Mouse (Mus musculus): ENCODE measurements around the gene Plekha7.

Gene Plekha7

DNA sequence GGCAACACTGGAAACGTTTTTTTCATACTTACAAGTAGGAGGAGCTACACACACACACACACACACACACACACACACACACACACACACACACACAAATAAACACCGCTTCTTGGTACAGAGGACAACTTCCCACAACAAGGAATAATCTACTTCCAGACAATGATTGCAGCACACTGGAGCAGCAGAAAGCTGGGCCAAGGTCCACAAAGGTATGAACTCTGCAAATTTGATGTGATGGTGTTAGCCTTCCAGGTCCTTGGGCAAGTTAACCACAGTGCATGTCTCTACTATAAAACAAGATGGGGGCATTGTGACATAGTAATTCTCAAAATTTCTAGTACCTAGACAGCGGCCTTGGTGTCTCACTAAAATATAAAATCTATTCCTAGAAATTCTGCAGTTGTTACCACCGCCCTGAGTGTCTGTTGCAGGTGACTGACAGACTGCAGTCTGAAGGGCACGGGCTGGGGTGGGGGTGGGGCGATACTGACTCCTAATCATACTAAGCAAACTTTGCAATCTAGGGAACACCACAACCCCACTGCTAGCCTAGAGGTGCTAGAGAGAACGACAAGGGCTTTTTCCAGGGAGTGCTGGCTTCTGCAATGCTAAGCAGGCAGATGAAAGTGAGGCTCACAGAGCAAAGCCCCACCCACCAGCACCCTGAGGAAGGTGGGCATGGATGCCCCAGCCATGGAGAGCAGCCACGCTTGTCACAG, 85.7 kb downstream of the Plekha7 start:
- DNase-seq (ENCODE audit: low read depth), result no peak

DNA sequence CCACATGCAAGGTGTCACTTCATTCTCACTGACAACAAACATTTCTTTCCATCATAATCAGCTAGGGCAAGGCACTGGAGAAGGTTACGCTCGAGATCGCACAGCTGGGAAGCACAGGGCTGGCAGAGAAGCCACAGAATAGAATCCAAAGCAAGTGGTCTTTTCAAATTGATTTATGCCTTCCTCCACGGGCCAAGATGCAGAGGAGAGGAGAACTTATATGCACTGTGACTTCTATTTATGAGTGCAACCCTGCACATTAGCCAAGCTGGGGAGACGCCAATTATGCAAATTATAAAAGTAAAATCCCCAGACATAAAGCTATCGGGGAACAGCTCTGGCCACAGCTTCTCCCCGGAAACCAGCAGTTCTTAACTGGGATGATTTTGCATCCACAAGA, 86.3 kb downstream of the Plekha7 start:
- no peak for DNase-seq (ENCODE audit: low read depth)

DNA sequence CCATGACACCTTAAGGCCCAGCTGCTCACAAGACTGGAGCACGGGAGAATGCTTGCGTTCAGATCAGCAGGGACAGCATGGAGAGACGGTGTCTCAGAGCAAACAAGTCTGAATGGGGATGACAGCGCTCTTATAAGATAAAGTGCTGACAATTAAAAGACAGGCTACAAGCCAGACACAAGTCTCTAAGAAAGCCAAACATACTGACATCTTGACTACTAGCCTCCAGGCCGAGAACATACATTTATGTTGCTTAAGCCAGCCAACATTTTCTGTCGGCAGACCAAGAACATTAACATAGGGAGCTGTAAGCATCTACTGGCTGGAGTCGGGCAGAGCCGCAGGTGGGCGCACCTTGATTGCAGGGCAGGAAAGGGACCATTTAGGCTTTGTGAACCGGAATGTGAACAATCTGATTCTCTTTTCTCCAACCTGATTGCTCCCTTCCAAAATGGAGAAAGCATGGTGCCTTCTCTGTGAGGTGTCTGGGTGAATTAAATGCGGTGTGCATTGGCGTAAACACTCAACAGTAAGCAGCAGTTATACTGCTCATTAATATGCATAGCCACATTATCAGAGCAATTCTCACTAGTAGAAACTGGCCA, 88.0 kb downstream of the Plekha7 start:
- no peak for DNase-seq (ENCODE audit: low read depth)

DNA sequence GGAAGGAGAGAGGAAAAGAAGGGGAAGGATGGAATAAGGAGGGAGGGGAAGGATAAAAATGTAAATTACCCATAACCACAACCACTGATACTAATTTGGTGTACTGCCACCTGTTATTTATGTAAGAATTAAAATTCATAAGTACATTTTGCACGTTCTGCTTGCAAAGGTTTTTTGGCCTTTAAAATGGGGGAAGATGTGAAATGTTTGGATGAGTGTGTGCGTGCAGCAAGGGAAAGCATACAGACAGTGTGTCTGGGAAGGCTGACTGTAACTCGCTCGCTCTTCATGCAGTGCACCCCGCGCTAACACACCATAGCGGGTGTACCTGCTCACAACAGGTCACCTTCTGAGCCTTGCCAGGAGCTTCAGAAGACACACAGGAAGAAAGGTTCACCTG, 90.4 kb downstream of the Plekha7 start:
- DNase-seq (ENCODE audit: low read depth), result no peak

DNA sequence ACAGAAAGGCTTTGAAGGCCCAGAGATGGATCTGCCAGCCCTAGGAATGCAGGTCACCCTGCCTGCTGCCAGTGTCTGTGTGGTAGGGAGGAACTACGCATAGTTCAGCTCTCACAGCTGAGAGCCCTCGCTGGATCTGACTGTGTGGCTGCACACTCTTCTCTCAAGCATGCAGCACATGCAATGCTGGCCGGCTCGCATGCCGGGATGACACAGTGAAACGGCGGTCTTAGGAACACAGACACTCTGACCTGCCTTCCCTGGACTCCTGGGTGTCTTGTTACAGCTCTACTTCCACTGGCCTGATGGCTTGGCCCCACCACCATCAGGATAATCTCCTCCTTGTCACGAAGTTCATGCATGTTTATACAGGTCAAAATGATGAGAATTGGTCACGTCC, 96.3 kb downstream of the Plekha7 start:
- no peak for DNase-seq (ENCODE audit: low read depth)

DNA sequence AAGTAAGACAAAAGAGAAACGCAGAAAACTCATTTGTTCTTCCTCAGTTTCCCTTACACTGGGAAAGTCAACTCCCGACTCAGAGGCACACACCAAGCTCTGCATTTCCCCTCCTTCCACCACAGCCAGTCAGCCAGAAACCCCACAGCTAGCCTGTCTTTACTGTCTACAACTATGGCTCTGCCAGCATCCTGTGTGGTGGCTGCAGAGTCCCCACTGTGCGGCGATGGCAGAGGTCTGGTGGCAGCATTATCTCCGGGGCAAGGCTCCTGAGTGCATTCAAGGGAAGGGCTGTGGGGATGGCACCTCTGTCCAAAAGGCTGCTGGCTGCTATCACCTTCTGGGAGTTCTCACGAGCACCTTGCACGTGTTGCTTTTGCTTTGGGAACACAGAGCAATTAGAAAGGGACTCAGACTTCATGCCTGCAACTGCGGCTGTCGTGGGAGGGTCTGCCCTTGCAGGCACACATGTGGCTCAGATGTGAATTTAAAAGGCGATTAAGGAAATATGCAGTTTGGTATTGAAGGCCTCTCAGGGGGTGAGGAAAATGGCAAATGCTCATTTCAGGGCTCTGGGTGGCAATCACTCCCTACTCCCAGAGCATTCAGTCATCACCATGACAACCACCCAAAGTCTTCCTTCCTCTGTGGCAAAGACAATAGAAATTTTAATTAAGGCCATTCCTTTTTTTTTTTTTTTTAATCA, 98.1 kb downstream of the Plekha7 start:
- DNase-seq (ENCODE audit: low read depth), result no peak

DNA sequence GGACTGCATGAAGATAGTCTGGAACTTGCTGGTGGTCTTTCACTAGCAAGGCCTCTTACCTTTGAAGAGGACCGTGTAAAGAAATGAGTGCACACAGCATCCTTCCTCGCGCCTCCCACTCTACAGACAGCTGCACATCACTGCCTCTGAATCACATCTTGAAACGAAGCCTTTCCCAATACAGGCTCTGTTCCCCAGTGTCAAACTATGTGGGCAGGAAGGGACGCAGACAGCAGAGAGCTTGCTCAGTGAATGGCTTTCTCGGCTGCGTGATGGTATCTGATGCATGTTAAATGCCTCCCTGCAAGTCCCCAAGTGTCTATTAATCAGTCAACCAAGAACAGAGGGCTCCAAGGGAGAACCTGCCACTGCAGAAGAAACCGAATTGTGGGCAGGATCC, 99.3 kb downstream of the Plekha7 start:
- DNase-seq (ENCODE audit: low read depth), result no peak

DNA sequence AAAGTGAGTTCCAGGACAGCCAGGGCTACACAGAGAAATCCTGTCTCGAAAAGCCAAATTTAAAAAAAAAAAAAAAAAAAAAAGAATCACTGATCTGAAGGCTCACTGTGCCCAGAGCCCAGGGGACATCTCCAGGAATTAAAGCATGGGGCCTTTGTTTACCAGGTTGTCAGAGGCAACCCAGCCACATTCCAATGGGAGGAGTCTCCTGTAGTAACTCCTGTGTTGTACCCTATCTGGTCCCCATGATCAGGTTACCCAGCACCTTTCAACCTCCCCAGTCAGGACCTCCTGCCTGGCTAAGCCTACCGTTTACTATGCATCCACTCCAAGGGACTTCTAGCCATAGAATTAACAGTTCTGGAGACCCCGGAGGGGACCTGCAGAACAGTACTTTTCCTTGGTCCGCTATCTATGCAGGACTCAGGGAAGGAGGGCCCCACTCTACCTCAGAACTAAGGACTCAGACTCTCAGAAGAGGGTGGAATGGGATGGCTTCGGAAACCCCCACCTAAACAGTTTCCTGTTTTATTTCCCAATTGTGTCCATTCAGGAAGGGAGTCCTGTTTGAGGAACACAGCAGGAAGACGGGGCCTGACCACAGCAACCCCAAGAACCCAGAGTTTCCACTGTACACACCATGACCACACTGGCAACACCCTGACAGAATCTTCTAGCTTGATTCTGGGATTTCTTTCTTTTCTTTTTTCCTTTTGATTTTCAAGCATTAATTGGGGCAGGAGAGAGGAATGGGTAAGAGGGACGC, 101.2 kb downstream of the Plekha7 start:
- DNase-seq (ENCODE audit: low read depth), result no peak

DNA sequence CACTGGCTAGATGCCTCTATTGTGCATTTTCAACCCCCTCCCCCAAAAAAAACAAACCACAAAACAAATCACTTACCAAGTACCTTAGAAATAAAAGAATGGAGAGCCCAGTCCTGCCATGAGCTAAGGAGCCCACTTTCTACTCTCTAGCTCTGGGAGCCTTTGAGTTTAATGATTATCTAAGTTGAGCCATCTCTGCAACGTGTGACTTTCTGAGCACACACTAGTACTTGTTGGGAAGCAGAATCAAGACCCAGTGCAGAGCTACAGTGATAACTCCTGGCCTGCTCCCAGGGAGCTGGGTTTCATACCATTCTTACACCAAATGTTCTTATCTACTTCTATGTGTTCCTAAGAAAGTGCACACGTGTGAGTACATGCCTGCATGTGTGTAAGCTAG, 102.7 kb downstream of the Plekha7 start:
- DNase-seq (ENCODE audit: low read depth), result no peak

DNA sequence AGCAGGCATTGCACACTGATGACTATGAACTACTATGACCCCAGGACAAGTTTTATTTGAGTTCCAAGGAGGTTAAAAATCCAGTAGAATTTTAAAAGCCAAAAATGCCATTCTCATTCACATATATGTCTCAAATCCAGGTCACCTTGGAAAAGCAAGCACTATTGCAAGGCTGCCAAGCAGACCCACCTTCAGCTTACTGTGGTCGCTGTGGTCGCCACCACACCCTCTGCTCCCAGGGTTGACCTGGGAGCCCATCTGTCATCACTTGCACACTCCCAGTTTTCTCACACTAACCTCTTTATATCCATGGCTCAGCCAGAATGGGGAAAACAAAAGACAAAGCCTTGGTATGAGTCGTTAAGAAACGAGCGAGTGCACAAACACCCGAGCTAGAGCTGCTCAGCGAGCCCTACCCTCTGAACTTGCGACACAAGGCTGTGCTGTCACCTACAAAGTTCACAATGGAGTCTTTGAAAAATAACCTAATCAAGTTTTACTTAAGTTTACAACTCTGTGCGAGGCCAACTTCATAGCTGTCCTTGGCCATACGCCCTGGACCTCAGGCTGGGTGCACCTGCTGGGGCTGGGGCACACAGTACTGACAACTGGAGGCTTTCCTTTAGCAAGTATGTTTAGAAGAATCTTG, 106.0 kb downstream of the Plekha7 start:
- peak; percentile 70 for DNase-seq (ENCODE audit: low read depth)

DNA sequence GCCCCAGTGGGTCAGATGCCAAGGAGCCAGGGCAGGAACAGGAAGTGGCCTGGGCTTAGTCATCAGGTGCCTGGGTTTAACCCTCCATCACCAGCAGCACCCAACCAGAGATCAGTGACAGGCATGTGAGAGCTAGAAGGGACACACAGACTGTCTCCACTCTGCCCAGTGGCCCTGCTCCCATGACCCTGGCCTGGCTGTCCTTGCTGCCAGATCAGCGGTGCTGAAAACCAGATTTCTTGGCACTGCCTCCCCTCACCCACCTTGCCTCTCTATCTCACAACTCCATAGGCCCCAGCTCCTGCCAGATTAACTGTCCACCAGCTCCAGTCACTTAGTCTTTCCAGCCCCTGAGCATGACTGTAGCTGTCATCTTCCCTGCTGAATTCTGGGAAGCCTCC, 107.2 kb downstream of the Plekha7 start:
- no peak for DNase-seq (ENCODE audit: low read depth)

DNA sequence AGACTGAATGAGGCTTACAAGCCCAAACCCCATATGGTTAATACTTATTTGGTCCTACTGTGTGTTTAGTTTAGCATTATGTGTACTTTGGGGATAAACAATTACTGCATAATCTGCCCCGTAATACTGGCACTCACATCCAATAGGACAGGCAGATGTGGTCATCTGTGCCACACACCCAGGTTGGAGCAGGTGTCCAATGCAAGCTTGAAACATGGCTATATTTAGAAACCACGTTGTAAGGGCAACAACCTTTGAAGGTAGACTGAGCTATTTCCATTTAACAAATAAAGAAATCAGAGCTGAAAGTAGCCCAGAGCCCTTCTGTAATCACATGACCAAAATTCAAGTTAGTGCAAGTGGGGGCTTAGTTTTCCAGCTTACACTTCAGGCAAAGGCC, 107.6 kb downstream of the Plekha7 start:
- no peak for DNase-seq (ENCODE audit: low read depth)

DNA sequence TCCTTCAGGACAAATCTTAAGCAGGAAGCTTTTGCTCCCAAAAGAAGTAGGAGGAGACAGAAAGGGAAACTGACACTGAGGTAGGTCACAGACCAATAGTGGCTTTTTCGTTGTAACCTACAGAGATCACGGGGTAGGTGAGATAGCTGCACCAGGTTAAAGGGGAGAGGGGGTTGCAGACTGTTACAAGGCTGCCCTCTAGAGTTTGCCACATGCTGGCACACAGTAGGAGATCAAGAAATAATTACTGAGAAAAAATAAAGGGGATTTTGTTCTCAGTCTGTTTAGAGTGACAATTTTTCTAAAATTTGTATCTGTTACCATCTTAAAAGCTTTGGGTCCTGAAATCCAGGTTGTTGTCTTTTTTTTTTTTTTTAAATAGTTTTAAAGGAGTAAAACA, 109.3 kb downstream of the Plekha7 start:
- no peak for DNase-seq (ENCODE audit: low read depth)

DNA sequence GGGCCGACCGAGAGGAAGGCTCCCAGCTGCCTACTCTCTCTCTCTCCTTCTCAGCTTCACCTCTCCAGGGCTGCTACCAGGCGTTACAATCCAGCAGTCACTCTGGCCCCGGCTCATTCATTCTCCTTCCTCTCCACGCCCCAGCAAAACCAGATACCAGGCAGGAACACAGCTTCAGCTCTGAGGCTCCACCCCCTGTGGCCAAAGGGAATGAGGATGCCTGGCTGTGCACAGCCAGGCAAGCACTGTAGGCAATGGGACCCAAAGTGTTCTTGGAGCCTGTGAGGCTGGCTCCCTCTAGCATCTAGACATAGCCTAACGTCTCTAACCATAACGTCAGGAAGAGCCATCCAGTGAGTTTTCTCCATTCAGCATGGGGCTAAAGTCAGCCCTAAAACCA, 109.8 kb downstream of the Plekha7 start:
- DNase-seq (ENCODE audit: low read depth), result peak; percentile 48

DNA sequence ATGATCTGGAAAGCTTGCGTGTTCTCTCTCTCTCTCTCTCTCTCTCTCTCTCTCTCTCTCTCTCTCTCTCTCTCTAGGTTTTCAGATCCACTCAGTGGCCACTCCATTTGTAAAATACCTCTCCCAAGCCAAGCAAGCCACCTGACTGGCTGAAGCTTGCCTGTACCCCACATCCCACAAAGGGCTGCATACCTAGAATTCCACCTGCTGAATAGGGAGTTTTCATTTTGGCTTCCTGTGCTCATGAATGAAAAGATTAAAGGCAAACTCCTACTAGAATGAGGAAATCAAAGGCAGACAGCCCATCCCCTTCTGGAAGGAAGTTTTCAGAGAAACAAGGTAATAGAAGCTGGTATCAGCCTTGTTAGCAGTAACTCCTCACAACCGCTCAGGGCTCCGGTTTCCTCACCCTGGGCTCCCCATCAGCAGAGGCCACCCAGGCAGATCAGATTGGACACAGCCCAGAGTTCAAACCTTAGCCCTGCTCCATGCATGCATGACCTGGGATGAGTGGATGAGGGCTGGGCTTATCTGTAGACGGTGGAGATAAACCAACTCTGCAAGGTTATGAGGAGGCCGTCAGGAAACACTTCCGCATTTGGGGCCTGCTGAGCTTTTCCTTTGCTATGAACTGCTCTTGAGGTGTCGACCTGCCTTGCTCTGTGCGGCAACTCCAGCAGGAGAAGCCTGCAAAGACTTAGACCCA, 111.0 kb downstream of the Plekha7 start:
- no peak for DNase-seq (ENCODE audit: low read depth)

DNA sequence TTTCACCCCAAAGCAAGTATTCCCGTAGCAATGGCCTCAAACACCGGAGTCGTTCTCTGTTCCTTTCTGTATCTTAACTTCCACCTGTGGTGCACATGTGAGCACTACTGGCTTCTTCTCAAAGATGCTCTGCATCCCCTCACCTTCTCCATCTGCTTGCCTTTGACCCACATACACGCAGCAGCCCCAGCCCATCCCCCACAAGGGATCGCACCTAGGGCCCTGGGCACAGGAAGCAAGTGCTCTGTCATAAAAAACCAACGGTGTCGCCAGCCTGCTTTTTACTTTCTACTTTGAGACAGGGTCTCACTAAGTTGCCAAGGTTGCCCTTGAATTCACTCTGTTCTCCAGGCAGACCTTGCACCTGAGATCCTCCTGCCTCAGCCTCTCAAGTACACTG, 113.2 kb downstream of the Plekha7 start:
- DNase-seq (ENCODE audit: low read depth), result no peak

DNA sequence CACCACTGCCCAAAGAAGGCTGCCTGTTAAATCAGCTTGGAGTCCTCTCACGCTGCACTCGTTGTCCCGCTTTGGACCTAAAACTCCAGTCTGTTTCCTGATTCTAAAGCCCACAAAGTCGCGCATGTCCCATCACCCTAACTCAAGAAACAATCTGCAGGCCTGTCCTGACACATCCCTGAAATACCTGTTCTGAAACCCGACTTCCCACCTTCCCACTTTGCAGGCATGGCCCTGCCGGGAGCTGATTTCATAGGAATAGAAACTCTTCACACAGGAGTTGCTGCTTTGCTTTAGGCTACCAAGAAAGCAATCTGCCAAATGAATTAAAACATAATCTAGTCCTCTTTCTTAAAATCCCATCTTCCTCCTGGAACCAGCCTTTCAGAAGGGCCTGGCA, 115.2 kb downstream of the Plekha7 start:
- DNase-seq (ENCODE audit: low read depth), result no peak

DNA sequence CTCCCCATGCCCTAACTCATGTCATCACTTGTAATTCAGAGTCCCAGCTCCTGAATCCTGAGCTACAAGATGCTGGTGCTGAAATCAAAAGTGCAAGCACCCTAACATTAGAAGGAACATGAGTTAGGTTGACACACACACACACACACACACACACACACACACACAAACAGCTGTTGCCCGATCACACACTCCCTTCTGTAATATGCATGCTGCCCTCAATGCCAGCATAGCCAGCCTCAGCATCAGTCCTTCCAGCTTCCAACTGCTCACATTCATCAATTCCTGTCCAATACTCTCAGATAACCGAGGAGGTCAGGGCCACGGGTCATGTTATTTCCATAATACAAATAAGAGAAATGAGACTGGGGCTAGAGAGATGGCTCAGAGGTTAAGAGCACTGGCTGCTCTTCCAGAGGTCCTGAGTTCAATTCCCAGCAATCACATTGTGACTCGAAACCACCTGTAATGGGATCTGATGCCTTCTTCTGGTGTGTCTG, 116.0 kb downstream of the Plekha7 start:
- no peak for DNase-seq (ENCODE audit: low read depth)

DNA sequence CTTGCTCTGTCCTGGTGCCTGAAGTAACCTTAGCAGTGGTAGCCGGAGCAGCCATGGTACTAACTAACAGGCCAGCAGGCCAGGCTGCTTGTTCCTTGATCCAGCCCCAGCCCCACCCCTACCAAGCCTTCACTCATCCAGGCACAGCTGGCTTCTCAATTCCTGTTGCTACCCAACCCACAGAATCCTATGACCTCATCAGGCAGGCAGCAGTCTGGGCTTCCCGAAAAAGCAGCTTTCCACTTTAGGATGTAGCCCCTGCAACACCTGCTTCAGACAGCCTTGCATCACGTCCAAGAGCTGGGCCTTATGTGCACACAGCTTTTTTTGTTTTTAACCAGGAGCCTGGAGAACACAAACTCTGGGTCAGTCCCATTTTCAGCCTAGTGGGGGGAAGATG, 117.0 kb downstream of the Plekha7 start:
- peak; percentile 54 for DNase-seq (ENCODE audit: low read depth)

DNA sequence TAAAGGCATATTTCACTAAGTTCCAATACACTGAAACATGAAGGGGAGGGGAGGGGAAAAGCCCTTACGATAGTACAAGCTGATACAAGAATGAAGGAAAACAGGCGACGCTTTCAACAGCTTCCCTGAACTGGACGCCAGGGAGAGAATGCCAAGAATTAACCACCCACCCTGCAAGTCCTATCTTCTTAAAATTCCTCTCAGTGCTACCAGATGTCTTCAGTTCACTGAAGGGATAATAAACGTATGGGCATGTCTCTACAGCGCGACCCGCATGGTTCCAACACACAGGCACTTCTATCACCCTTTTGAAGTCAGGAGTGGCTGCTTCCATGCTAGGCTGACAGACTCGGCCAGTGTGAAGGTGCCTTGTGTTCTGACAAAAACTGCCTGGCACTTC, 118.5 kb downstream of the Plekha7 start:
- DNase-seq (ENCODE audit: low read depth), result no peak

DNA sequence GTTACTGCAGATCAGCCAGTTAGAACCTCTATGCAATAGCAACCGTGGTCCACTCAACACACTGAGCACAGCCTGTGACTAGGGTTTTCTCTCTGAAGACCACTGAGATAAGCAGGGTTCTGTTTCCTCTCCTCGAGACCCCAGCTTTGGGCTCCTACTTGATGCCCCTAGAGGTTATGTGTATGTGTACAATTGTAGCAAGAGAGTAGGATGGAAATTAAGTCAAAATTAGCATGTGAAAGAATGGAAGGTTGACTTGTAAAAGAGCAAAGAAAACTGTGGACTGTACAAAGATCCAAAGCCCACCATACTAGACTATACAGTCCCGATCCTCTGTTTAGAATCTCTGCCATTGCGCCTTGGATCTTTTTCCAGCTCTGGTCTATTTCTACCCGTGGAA, 119.8 kb downstream of the Plekha7 start:
- DNase-seq (ENCODE audit: low read depth), result no peak

Data from fibroblast of lung, adult 2 months (primary cell).